Mouse (Mus musculus) forebrain, embryonic 12.5 days (tissue): ENCODE measurements around the gene Gramd1b. TPM values are rescaled to one million over a fixed set of nuclear protein-coding genes. Genes with fewer than 3 reads are reported as not detected.

Source experiments
- ATAC-seq: fragments of 200-750 bp; cut with Nextera tagmentation; 2 replicates; pipeline ENCODE4 v1.8.0; 2017; ENCODE audit warnings: moderate TSS enrichment; ENCODE audit not compliant: low FRiP score
- H3K27ac ChIP-seq: fragments of 300-500 bp; sonication (generic); 2 replicates; pipeline ENCODE4 v1.5.1; 2016; ENCODE audit warnings: mild to moderate bottlenecking
- H3K27me3 ChIP-seq: fragments of 300-500 bp; sonication (generic); 2 replicates; pipeline ENCODE4 v1.6.1; 2016; ENCODE audit warnings: mild to moderate bottlenecking
- H3K36me3 ChIP-seq: fragments of 300-500 bp; sonication (generic); replicated peaks from 2 replicates; pipeline ENCODE4 v1.6.1; 2016; ENCODE audit warnings: mild to moderate bottlenecking
- H3K4me1 ChIP-seq: fragments of 300-500 bp; sonication (generic); 2 replicates; pipeline ENCODE4 v1.6.1; 2016
- H3K4me2 ChIP-seq: fragments of 300-500 bp; sonication (generic); 2 replicates; pipeline ENCODE4 v1.6.1; 2016; ENCODE audit warnings: mild to moderate bottlenecking, moderate library complexity
- H3K4me3 ChIP-seq: fragments of 300-500 bp; sonication (generic); replicated peaks from 2 replicates; pipeline ENCODE4 v1.5.1; 2016; ENCODE audit warnings: mild to moderate bottlenecking
- H3K9ac ChIP-seq: fragments of 300-500 bp; sonication (generic); 2 replicates; pipeline ENCODE4 v1.6.1; 2016; ENCODE audit warnings: mild to moderate bottlenecking
- H3K9me3 ChIP-seq: fragments of 300-500 bp; sonication (generic); 2 replicates; pipeline ENCODE4 v1.6.1; 2016
- WGBS: fragments of 180-500 bp; shearing (Covaris S2); methylation state at CpG from one replicate; pipeline ENCODE4 v1.1.7; 2016; 5-methylcytosine and 5-hydroxymethylcytosine counted together
- polyA plus RNA-seq: library from polyadenylated mRNA; unstranded; fragments of >200 nt; fragmentation: Nextera tagmentation; extraction: Ambion mirVana; gene quantifications from 2 replicates; pipeline ENCODE4 v1.2.1, GENCODE M21; 2016

Gene Gramd1b
- polyA plus RNA-seq, 1 experiment from 2014 or later, result 4.6 TPM

DNA sequence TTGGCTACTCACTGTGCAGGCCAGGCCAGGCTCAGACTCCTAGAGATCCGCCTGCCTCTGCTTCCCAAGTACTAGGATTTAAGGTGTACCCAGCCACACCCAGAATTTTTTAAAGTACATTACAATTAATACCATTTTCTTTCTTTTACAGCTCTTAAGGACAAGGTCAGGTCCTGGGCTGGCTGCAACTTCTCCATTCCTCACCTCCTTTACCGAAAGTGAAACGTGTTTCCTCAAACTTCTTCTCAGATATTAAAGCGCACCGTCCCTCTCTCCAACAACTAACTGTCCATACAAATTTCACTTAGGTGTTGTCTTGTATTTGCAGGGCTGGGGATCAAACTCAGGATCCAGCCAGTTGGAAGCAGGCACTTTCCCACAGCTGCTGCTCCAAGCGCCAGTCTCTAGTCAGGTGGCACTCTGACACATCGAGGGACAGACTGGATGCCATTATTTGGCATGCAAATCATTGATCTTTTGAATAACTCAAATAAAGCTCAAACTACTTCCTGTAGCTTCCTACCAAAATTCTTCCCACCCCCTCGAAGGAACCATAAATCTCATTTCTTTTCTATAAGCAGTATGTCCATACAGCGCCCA is 188.0 kb downstream of the Gramd1b start:
- H3K4me2 ChIP-seq, result no peak overlapping the region
- no peak overlapping the region for H3K27ac ChIP-seq
- no peak overlapping the region for H3K9ac ChIP-seq
- WGBS, result 92% methylated on average over 9 of the region's 9 CpGs
- H3K27me3 ChIP-seq, result no peaks in the 10 kb centered on the region
- H3K4me1 ChIP-seq, result peaks cover 22% of the 10 kb centered on the region
- no peaks in the 10 kb centered on the region for H3K36me3 ChIP-seq
- no peak overlapping the region for H3K4me3 ChIP-seq
- no peak for ATAC-seq
- H3K9me3 ChIP-seq, result no peaks in the 10 kb centered on the region

DNA sequence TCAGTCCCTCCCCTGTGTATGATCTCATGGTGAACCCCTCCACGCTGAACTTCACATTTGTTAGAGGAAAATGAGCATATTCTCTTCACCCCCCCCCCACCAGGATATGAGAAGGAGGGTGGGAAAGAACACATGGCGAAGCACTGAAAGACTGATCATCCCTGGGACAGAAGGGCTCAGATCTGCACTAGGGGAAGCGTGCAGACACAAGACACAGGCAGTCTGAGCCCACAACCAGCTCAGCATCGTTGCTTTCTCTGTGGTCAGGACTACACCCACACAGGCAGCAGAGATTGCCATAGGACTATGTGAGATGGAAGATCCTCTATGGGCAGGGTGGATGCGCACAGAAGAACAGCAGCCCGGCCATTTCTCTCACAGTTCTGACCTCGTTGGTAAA is 189.1 kb downstream of the Gramd1b start:
- H3K9me3 ChIP-seq, result no peaks in the 10 kb centered on the region
- no peak overlapping the region for H3K4me3 ChIP-seq
- ATAC-seq, result no peak
- H3K4me1 ChIP-seq, result peaks cover 22% of the 10 kb centered on the region
- no peak overlapping the region for H3K4me2 ChIP-seq
- H3K27me3 ChIP-seq, result no peaks in the 10 kb centered on the region
- 88% methylated on average over 7 of the region's 7 CpGs for WGBS
- no peak overlapping the region for H3K27ac ChIP-seq
- H3K36me3 ChIP-seq, result no peaks in the 10 kb centered on the region
- no peak overlapping the region for H3K9ac ChIP-seq

DNA sequence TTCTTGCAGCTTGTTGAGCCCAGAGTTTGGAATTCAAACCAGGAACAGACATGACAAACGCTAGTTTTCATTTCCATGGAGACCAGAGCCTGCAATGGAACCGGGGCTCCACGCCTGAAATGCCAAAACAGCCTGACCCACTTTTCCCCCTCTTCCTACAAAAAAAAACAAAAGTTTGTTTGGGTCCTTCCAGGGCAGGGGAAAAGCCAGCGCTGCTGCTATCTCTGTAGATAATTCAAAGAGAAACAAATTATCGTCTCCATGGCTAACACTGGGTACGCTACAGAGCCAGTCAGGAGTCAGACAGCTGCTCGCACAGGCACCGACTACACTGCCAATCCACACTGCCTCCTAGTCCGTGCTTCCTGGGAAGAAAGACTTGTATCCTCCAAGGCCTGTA is 191.6 kb downstream of the Gramd1b start:
- 90% methylated on average over 9 of the region's 9 CpGs for WGBS
- no peak overlapping the region for H3K27ac ChIP-seq
- H3K9ac ChIP-seq, result no peak overlapping the region
- no peak overlapping the region for H3K4me2 ChIP-seq
- peaks cover 5% of the 10 kb centered on the region for H3K4me1 ChIP-seq
- no peaks in the 10 kb centered on the region for H3K9me3 ChIP-seq
- H3K36me3 ChIP-seq, result no peaks in the 10 kb centered on the region
- no peak overlapping the region for H3K4me3 ChIP-seq
- no peaks in the 10 kb centered on the region for H3K27me3 ChIP-seq
- no peak for ATAC-seq

DNA sequence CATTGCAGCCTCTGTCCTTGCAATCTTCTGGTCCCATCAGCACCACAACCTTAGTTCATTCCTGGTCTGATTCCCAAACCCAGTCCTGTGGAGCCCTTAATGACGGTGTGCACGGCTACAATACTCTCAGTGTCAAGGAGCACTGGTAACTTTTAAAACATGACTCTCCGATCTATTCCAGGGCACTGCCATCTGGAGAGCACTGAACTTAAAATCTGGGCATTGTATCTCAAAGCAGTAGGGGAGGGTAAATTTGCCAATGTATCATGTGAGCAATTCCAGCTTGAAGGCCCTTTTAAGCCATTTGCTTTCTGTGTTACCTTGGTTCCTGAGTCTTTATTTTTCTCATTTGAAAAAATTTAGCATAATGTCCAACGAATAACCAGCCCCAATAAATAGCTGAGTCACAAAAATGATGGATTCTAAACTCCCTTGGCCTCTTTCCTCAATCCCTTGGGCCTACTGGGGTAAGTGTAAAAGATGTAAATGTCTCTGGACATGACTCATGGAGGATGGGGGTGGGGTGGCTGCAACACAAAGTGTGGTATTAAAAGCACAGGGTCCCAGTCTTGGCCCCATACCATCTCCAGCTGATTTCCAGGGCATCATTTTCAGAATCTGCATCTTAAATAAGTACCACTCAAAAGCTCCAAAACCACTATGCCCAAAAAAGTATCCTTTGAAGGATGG is 193.9 kb downstream of the Gramd1b start:
- no peak overlapping the region for H3K9ac ChIP-seq
- H3K4me3 ChIP-seq, result no peak overlapping the region
- no peak for ATAC-seq
- H3K27me3 ChIP-seq, result no peaks in the 10 kb centered on the region
- no peak overlapping the region for H3K27ac ChIP-seq
- H3K9me3 ChIP-seq, result no peaks in the 10 kb centered on the region
- H3K36me3 ChIP-seq, result no peaks in the 10 kb centered on the region
- H3K4me2 ChIP-seq, result no peak overlapping the region
- WGBS, result 84% methylated on average over 4 of the region's 4 CpGs
- H3K4me1 ChIP-seq, result peaks cover 4% of the 10 kb centered on the region; the same call in 1 of the 2 replicates

DNA sequence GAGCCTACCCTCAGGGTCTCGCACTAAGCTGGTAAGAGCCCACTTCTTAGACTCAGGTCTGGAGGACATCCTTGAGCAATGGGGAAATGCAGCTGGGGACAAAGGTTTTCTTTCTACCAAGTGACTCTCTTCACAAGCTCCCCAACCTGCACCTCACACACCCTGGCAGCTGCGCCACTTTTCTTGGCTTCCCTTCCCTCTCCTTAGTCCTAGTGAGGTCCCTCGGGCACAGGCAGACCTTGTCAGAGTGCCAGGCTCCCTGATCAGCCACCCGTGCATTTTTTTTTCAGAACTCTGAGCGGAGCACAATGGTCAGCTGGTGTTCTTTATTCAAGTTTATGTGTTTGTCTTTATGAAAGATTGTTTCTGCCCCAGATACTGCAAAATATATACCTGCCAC is 194.5 kb downstream of the Gramd1b start:
- H3K4me2 ChIP-seq, result no peak overlapping the region
- H3K27me3 ChIP-seq, result no peaks in the 10 kb centered on the region
- no peaks in the 10 kb centered on the region for H3K36me3 ChIP-seq
- peaks cover 4% of the 10 kb centered on the region; the same call in 1 of the 2 replicates for H3K4me1 ChIP-seq
- WGBS, result 56% methylated on average over 5 of the region's 5 CpGs
- no peaks in the 10 kb centered on the region for H3K9me3 ChIP-seq
- H3K4me3 ChIP-seq, result no peak overlapping the region
- H3K9ac ChIP-seq, result no peak overlapping the region
- no peak for ATAC-seq
- no peak overlapping the region for H3K27ac ChIP-seq

DNA sequence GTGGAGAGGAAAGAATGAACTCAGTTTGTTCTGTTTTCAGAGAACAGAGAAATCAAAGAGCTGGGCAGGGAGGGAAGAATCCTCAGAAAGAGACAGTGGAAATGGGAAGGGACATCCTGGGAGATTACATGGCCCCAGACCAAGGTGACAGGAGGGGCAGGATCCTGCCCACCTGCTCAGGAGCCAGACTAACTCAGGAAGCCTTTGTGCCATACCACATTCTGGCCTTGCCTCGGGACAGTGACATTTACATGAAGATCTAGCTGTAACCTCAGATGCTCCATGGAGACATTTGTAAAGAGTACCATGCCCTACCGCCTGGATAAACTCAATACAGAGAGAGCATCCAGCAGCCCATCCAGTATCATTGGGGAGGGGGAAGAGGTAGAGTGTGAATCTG is 196.6 kb downstream of the Gramd1b start:
- no peak overlapping the region for H3K27ac ChIP-seq
- no peak overlapping the region for H3K4me3 ChIP-seq
- ATAC-seq, result no peak
- no peak overlapping the region for H3K9ac ChIP-seq
- H3K4me2 ChIP-seq, result no peak overlapping the region
- WGBS, result 80% methylated on average over 2 of the region's 2 CpGs
- no peaks in the 10 kb centered on the region for H3K9me3 ChIP-seq
- H3K4me1 ChIP-seq, result peaks cover 4% of the 10 kb centered on the region; the same call in 1 of the 2 replicates
- no peaks in the 10 kb centered on the region for H3K27me3 ChIP-seq
- H3K36me3 ChIP-seq, result no peaks in the 10 kb centered on the region

DNA sequence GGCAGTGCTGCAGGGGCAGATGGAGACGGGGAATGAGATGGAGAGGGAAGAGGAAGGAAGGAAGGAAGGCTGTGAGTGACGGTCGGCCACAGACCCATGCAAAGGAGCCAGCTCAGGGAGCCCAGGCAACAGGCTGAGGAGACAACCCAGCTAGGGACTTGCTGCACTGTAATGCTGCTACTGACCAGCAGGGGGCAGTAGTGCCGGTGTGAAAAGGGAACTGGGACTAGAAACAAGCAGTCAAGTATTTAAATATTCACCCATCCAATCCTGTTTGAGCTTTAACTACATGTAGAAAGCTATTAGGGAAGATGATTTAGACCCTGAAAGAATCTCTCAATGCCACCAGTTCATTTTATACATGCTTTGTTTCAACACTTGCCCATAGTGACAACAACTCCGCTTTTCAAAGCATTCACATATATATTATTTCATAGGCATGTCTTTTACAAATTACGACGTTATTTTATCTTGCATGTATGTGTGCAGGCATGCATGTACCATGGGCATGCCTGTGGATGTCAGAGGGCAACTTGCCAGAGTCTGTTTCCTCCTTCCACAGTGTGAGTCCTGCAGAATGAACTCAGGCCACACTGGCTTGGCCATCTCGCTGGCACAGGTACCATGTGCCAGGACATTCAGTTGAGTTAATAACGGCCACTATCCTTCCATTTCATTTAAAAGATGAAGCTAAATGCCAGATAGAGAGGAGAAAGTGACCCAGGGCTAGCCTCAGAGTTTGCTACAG is 197.4 kb downstream of the Gramd1b start:
- no peak overlapping the region for H3K4me2 ChIP-seq
- no peak overlapping the region for H3K27ac ChIP-seq
- H3K36me3 ChIP-seq, result no peaks in the 10 kb centered on the region
- no peak overlapping the region for H3K9ac ChIP-seq
- H3K4me1 ChIP-seq, result peaks cover 4% of the 10 kb centered on the region; the same call in 1 of the 2 replicates
- WGBS, result 62% methylated on average over 9 of the region's 9 CpGs
- H3K27me3 ChIP-seq, result no peaks in the 10 kb centered on the region
- no peak for ATAC-seq
- H3K4me3 ChIP-seq, result no peak overlapping the region
- no peaks in the 10 kb centered on the region for H3K9me3 ChIP-seq

DNA sequence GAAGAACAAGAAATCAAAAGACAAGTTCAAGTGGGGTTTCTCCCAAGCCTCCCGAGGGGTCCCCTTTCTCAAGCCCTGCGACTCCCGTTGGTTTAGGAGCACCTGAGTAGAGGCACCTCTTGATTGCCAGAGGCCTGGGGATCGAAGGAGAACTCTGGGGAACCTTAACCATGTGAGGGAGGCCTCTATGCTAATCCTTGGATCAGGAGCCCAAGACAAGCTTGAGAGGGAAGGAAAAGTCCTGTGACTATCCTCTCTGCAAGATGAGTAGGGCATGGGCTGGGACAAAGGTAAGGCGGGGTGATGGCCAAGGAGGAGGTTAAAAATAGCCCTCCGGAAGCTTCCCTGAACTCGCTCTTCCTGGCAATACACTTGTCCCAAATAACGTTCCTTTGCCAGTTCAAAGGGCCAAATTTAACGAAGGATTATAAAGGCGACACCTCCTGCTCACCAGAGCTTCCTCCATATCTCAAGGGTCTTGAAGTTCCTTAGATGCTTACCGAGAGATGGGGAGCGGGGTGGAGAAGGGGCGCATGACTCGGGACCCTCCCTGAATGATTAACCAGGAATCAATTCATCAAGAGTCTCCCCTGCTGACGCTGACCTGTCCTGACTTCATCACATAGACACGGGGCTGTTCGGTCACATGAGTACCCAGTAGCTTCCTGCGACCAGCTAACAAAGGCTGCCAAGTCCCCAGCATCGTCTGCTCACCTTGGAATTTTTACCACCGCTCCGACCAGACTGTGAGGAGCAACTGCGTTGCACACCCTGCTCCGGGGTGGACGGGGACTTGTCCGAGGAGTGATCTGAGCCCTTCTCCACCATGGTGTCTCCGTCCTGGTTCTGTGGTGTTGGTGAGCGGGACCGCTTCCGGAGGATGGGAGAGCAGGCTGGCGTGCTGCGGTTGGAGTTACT is 198.2 kb downstream of the Gramd1b start:
- H3K27ac ChIP-seq, result no peak overlapping the region
- no peak overlapping the region for H3K4me3 ChIP-seq
- no peaks in the 10 kb centered on the region for H3K36me3 ChIP-seq
- no peaks in the 10 kb centered on the region for H3K9me3 ChIP-seq
- H3K9ac ChIP-seq, result no peak overlapping the region
- H3K27me3 ChIP-seq, result no peaks in the 10 kb centered on the region
- ATAC-seq, result no peak
- 87% methylated on average over 31 of the region's 31 CpGs for WGBS
- peaks cover 4% of the 10 kb centered on the region; the same call in 1 of the 2 replicates for H3K4me1 ChIP-seq
- H3K4me2 ChIP-seq, result no peak overlapping the region

DNA sequence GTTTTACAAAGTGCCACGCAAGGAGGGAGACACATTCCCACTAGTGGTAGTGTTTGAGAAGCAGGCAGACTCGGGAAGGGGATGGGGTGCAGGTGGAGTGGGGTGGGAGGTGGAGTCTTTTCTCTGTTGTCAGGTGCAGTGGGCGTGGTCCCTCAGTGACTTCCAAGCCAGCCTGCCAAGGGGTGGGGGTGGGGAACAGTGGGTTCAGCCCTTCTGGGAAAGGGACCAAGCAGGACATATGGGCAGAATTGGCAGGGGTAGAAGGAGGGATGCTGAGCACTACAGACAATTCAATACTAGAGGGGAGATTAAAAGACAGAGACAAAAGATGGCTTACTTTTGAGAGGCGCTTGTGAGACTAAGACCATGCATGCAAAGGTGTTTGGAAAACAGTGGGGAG is 198.9 kb downstream of the Gramd1b start:
- WGBS, result 72% methylated on average over 4 of the region's 4 CpGs

DNA sequence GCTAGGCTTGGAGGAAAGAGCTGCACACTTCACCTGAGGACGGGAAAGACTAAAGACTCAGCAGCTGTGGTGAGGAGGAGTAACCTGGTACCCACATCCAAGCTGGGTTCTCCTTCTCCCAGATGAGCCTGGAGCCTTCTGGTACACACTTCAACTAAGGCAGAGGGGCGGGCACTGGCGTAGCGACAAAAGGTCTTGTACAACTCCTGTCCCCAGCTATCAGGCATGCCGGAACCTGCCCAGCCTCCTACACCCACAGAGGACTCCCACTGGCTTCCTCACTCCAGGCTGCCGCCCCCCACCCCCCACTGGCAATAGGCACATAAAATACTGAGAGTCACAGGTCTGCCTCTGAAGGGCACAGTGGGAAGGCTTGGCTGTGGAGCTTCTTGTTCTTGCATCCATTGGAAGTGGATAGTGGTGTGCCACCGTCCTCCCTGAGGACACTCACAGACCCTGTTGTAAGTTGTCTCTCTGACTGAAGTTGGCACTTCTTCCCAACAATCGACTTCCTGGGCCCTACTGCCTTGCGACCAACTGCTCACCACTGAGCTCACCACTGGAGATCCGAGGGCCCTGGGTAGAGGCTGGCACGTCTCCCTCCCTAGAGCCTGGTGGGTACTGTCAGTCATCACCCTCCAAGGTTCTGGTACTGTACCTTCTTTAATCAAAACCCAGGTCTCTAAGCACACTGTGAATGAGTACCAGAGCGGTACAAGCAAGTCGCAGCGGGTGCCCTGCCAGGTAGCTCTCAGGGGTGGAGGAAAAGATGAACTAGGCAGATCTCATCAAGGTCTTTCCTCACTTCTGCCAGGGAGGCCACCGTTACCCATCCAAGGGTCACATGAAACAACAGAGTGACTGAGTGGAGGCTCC is 199.5 kb downstream of the Gramd1b start:
- H3K36me3 ChIP-seq, result no peaks in the 10 kb centered on the region
- H3K9ac ChIP-seq, result no peak overlapping the region
- WGBS, result 93% methylated on average over 15 of the region's 15 CpGs
- no peaks in the 10 kb centered on the region for H3K27me3 ChIP-seq
- no peaks in the 10 kb centered on the region for H3K9me3 ChIP-seq
- no peak; the same call in 1 of the 2 replicates for ATAC-seq
- no peak overlapping the region for H3K4me2 ChIP-seq
- H3K4me1 ChIP-seq, result 0 out of 2 replicates have a peak, but pooled peaks cover under 1% of the 10 kb centered on the region
- H3K27ac ChIP-seq, result no peak overlapping the region
- no peak overlapping the region for H3K4me3 ChIP-seq

More for the DNA sequence above, 198.9 kb downstream of the Gramd1b start:
- Histone ChIP-seq H3K4me2 (no peak overlapping the region), H3K9me3 (no peaks in the 10 kb centered on the region), H3K27ac (no peak overlapping the region), H3K36me3 (no peaks in the 10 kb centered on the region), H3K4me1 (peaks cover 4% of the 10 kb centered on the region; the same call in 1 of the 2 replicates), H3K27me3 (no peaks in the 10 kb centered on the region), H3K4me3 (no peak overlapping the region), H3K9ac (no peak overlapping the region)
- no peak for ATAC-seq
